Mouse (Mus musculus) MEL (cell line): ENCODE measurements around the gene Mtcl1. TPM values are rescaled to one million over a fixed set of nuclear protein-coding genes. Genes with fewer than 3 reads are reported as not detected.

Experiments used
- DNase-seq: peaks from one replicate; pipeline ENCODE4 v3.0.0; 2011; ENCODE audit warnings: low read depth, low spot score
- H3K27ac ChIP-seq: 2 replicates; pipeline ENCODE4 v1.5.1; 2012; ENCODE audit warnings: low read depth, mild to moderate bottlenecking, control low read depth, low read length, moderate library complexity; ENCODE audit not compliant: control insufficient read depth
- H3K27me3 ChIP-seq, 2 experiments: fragments of 150-350 bp in 1 of 2; sonication (generic) in 1 of 2; 2 replicates each; pipeline ENCODE4 v1.6.1; 2012; ENCODE audit warnings: low read length in 2 of 2, mild to moderate bottlenecking in 2 of 2, improper control_type of control experiment in 1 of 2, moderate library complexity in 1 of 2; ENCODE audit not compliant: insufficient read depth in 2 of 2, control insufficient read depth in 1 of 2
- H3K36me3 ChIP-seq, 2 experiments: 2 replicates each; pipeline ENCODE4 v1.6.1; 2012 to 2014; ENCODE audit warnings: low read length in 2 of 2, improper control_type of control experiment in 1 of 2, inconsistent platforms in 1 of 2, mild to moderate bottlenecking in 1 of 2; ENCODE audit not compliant: insufficient read depth in 2 of 2, control insufficient read depth in 1 of 2
- H3K4me1 ChIP-seq, 2 experiments: fragments of 150-350 bp in 1 of 2; sonication (generic) in 1 of 2; 2 replicates each; pipeline ENCODE4 v1.6.1; 2012; ENCODE audit warnings: low read length in 2 of 2, improper control_type of control experiment in 1 of 2, mild to moderate bottlenecking in 1 of 2; ENCODE audit not compliant: insufficient read depth in 2 of 2, control insufficient read depth in 1 of 2
- H3K4me3 ChIP-seq, 2 experiments: fragments of 150-350 bp in 1 of 2; sonication (generic) in 1 of 2; 2 replicates each; pipeline ENCODE4 v1.5.1; 2012; ENCODE audit warnings: low read depth in 2 of 2, low read length in 2 of 2, mild to moderate bottlenecking in 2 of 2, moderate library complexity in 2 of 2, control low read depth in 1 of 2, improper control_type of control experiment in 1 of 2; ENCODE audit not compliant: control insufficient read depth in 1 of 2, insufficient read depth in 1 of 2
- H3K79me2 ChIP-seq: 2 replicates; pipeline ENCODE4 v1.6.1; 2012; ENCODE audit warnings: mild to moderate bottlenecking, low read length, moderate library complexity; ENCODE audit not compliant: control insufficient read depth, poor library complexity, insufficient read depth
- H3K9ac ChIP-seq: 2 replicates; pipeline ENCODE4 v1.6.1; 2012; ENCODE audit warnings: low read depth, mild to moderate bottlenecking, control low read depth, low read length, moderate library complexity; ENCODE audit not compliant: control insufficient read depth, poor library complexity, severe bottlenecking
- H3K9me3 ChIP-seq: fragments of 150-350 bp; sonication (generic); replicated peaks from 2 replicates; pipeline ENCODE4 v1.6.1; 2012; ENCODE audit warnings: mild to moderate bottlenecking, low read length, improper control_type of control experiment, moderate library complexity; ENCODE audit not compliant: insufficient read depth
- CHD1 ChIP-seq: IDR thresholded peaks from 2 replicates; pipeline ENCODE4 v1.6.1; 2012; ENCODE audit warnings: low read depth, mild to moderate bottlenecking, inconsistent platforms, low read length, improper control_type of control experiment
- E2F4 ChIP-seq: IDR thresholded peaks from 2 replicates; pipeline ENCODE4 v1.6.1; 2011; ENCODE audit warnings: low read depth, low read length, improper control_type of control experiment, borderline replicate concordance
- ELF1 ChIP-seq: IDR thresholded peaks from 2 replicates; pipeline ENCODE4 v1.6.1; 2014; ENCODE audit warnings: low read depth, mild to moderate bottlenecking, inconsistent platforms, low read length, improper control_type of control experiment, moderate library complexity
- GATA1 ChIP-seq: IDR thresholded peaks from 2 replicates; pipeline ENCODE4 v1.6.1; 2011; ENCODE audit warnings: low read depth, low read length, improper control_type of control experiment
- HCFC1 ChIP-seq: IDR thresholded peaks from 2 replicates; pipeline ENCODE4 v1.6.1; 2012; ENCODE audit warnings: low read depth, mild to moderate bottlenecking, inconsistent platforms, low read length, improper control_type of control experiment, moderate library complexity
- MAX ChIP-seq: IDR thresholded peaks from 2 replicates; pipeline ENCODE4 v1.6.1; 2011; ENCODE audit warnings: low read length, improper control_type of control experiment
- MYB ChIP-seq: IDR thresholded peaks from 2 replicates; pipeline ENCODE4 v1.6.1; 2011; ENCODE audit warnings: mild to moderate bottlenecking, low read depth, low read length, improper control_type of control experiment
- NELFE ChIP-seq: IDR thresholded peaks from 2 replicates; pipeline ENCODE4 v1.6.1; 2011; ENCODE audit warnings: low read depth, low read length, improper control_type of control experiment
- NRF1 ChIP-seq: IDR thresholded peaks from 2 replicates; pipeline ENCODE4 v1.6.1; 2014; ENCODE audit warnings: low read depth, mild to moderate bottlenecking, inconsistent platforms, low read length, improper control_type of control experiment, moderate library complexity; ENCODE audit not compliant: poor library complexity, insufficient read depth, severe bottlenecking
- POLR2AphosphoS2 ChIP-seq: IDR thresholded peaks from 2 replicates; pipeline ENCODE4 v1.6.1; 2011; ENCODE audit warnings: low read length, improper control_type of control experiment
- POLR2AphosphoS5 ChIP-seq: IDR thresholded peaks from 2 replicates; pipeline ENCODE4 v1.6.1; 2012; ENCODE audit warnings: low read depth, borderline replicate concordance, mild to moderate bottlenecking, inconsistent platforms, low read length, moderate library complexity, mixed read lengths
- SIN3A ChIP-seq: IDR thresholded peaks from 2 replicates; pipeline ENCODE4 v1.6.1; 2012; ENCODE audit warnings: low read length, improper control_type of control experiment, inconsistent platforms
- TBP ChIP-seq: IDR thresholded peaks from 2 replicates; pipeline ENCODE4 v1.8.0; 2011; ENCODE audit warnings: low read depth, low read length, improper control_type of control experiment
- ZC3H11A ChIP-seq: IDR thresholded peaks from 2 replicates; pipeline ENCODE4 v1.6.1; 2012; ENCODE audit warnings: low read depth, mild to moderate bottlenecking, inconsistent platforms, low read length, improper control_type of control experiment
- ZKSCAN1 ChIP-seq: IDR thresholded peaks from 2 replicates; pipeline ENCODE4 v1.6.1; 2012; ENCODE audit warnings: low read depth, mild to moderate bottlenecking, inconsistent platforms, low read length, improper control_type of control experiment, moderate library complexity
- polyA plus RNA-seq, 2 experiments: library from polyadenylated mRNA; stranded (reverse) in 1 of 2; unstranded in 1 of 2; fragments of >175 nt in 1 of 2; fragments of >200 nt in 1 of 2; gene quantifications; 2 replicates each; pipeline versions ENCODE4 v1.2.1 to v1.2.4; 2012; ENCODE audit warnings: low replicate concordance in 2 of 2, low read depth in 1 of 2; ENCODE audit not compliant: insufficient read length in 2 of 2, insufficient read depth in 1 of 2, missing spikeins in 1 of 2
- total RNA-seq: library from RNA; depleted of rRNA; stranded (reverse); fragments of 300-350 nt; gene quantifications from 2 replicates; pipeline ENCODE4 v1.2.3, GENCODE M21; 2012

Mtcl1 gene
- total and polyA plus RNA-seq, 3 experiments: not detected

GRCm38 (mm10) chr17:66301906-66302305, 147.6 kb downstream of the Mtcl1 start:
- Histone ChIP-seq H3K4me1 (no peaks in the 10 kb centered on the region), H3K9ac (no peak overlapping the region), H3K4me3 (no peak overlapping the region), H3K27me3 (no peaks in the 10 kb centered on the region), H3K36me3 (no peaks in the 10 kb centered on the region), H3K79me2 (no peaks in the 10 kb centered on the region), H3K27ac (no peak overlapping the region), H3K9me3 (no peaks in the 10 kb centered on the region)
- DNase-seq: no peak
- TF ChIP-seq MYB (no peak), MAX (no peak), POLR2AphosphoS5 (no peak), TBP (no peak)

GRCm38 (mm10) chr17:66301267-66301666, 148.3 kb downstream of the Mtcl1 start:
- Histone ChIP-seq H3K27me3 (no peaks in the 10 kb centered on the region), H3K27ac (no peak overlapping the region), H3K4me3 (no peak overlapping the region), H3K36me3 (no peaks in the 10 kb centered on the region), H3K4me1 (no peaks in the 10 kb centered on the region), H3K9me3 (no peaks in the 10 kb centered on the region), H3K9ac (no peak overlapping the region), H3K79me2 (no peaks in the 10 kb centered on the region)
- no peak for DNase-seq
- TF ChIP-seq NELFE: no peak
- TF ChIP-seq ZC3H11A: no peak
- no peak for TF ChIP-seq POLR2AphosphoS2

- H3K9ac ChIP-seq: no peak overlapping the region
- H3K9me3 ChIP-seq: no peaks in the 10 kb centered on the region
- no peaks in the 10 kb centered on the region for H3K4me1 ChIP-seq
- no peaks in the 10 kb centered on the region for H3K27me3 ChIP-seq
- H3K4me3 ChIP-seq: no peak overlapping the region
- no peak overlapping the region for H3K27ac ChIP-seq
- TF ChIP-seq SIN3A (no peak), NRF1 (no peak), HCFC1 (no peak), ELF1 (no peak), ZKSCAN1 (no peak), CHD1 (no peak), GATA1 (no peak), E2F4 (no peak)
- DNase-seq: no peak
- no peaks in the 10 kb centered on the region for H3K36me3 ChIP-seq
- no peaks in the 10 kb centered on the region for H3K79me2 ChIP-seq
Observed at GRCm38 (mm10) chr17:66297721-66298120, 151.8 kb downstream of the Mtcl1 start.
